ENCODE assay signal across 22 mouse cellular contexts in genomic region chr9:32280456-32280855, GRCm38 (mm10).
DNase-seq lines count a peak whose midpoint lies in the region; ATAC-seq lines count a peak whose summit lies in the region.
"Had no signal": no experiment of that assay in that cellular context is flagged by ENCODE, and none has a peak within 500 bp of the region (broad histone marks: within the 10 kb centered on the region; RNA-seq: fewer than 3 reads in every experiment).

No protein-coding gene starts in this region.

- peak; percentile 62; the same call in 1 of the 2 replicates for ATAC-seq in liver, embryonic 16.5 days (ENCODE audit: low read depth)
- ATAC-seq in forebrain, embryonic 12.5 days (ENCODE audit: low FRiP score) = no peak
- ATAC-seq: hindbrain, embryonic 16.5 days; lung, postnatal 0 days had no signal

- H3K9me3 ChIP-seq in liver, embryonic 16.5 days (replicated peaks; ENCODE audit: control insufficient read depth, low read length) = no peaks in the 10 kb centered on the region
- no peaks in the 10 kb centered on the region for H3K9me3 ChIP-seq in forebrain, embryonic 12.5 days
- H3K9me3 ChIP-seq: forebrain, embryonic 10.5 days; heart, embryonic 13.5 days; limb, embryonic 15.5 days; neural tube, embryonic 13.5 days; stomach, embryonic 15.5 days had no signal

- H3K36me3 ChIP-seq in liver, embryonic 16.5 days (ENCODE audit: control insufficient read depth, insufficient read depth) = no peaks in the 10 kb centered on the region
- no peaks in the 10 kb centered on the region for H3K36me3 ChIP-seq in forebrain, embryonic 12.5 days (replicated peaks)
- H3K36me3 ChIP-seq: forebrain, embryonic 10.5 days; heart, embryonic 13.5 days; limb, embryonic 15.5 days; neural tube, embryonic 13.5 days; stomach, embryonic 15.5 days had no signal

- WGBS in liver, embryonic 16.5 days (ENCODE audit: insufficient replicate concordance) = 9% methylated on average over 5 of the region's 5 CpGs
- 87% methylated on average over 5 of the region's 5 CpGs for WGBS in forebrain, embryonic 12.5 days

- H3K4me2 ChIP-seq in liver, embryonic 16.5 days (ENCODE audit: low read depth, low read length) = no peak overlapping the region
- H3K4me2 ChIP-seq in forebrain, embryonic 12.5 days = no peak overlapping the region
- H3K4me2 ChIP-seq: heart, embryonic 13.5 days; limb, embryonic 15.5 days; neural tube, embryonic 13.5 days; stomach, embryonic 15.5 days had no signal

- DNase-seq in 416B (ENCODE audit: low read depth) = peak; percentile 73
- DNase-seq in MEL-GATA-1-ER (ENCODE audit: extremely low read depth, low read depth) = peak; percentile 97
- peak; percentile 3 for DNase-seq in induced T-regulatory cell, adult 2 months (ENCODE audit: low read depth)
- DNase-seq in retina, postnatal 1 day = no peak
- DNase-seq in adrenal gland, adult 18-20 months (ENCODE audit: low spot score in 2 of 2) = no peak
- DNase-seq in right cerebral cortex, postnatal 14 days = no peak
- DNase-seq: cerebellum, adult 11-12 months; cerebellum, postnatal 36 days; heart, postnatal 36 days; midbrain, embryonic 14.5 days; thymus, adult 18-20 months had no signal

- H3K27me3 ChIP-seq in liver, embryonic 16.5 days (ENCODE audit: control insufficient read depth, insufficient read depth, low read depth, low read length) = no peaks in the 10 kb centered on the region
- no peaks in the 10 kb centered on the region for H3K27me3 ChIP-seq in forebrain, embryonic 12.5 days
- H3K27me3 ChIP-seq: heart, embryonic 13.5 days; limb, embryonic 15.5 days; neural tube, embryonic 13.5 days; stomach, embryonic 15.5 days had no signal

- no peak overlapping the region for H3K4me3 ChIP-seq in liver, embryonic 16.5 days (ENCODE audit: low read depth, low read length)
- no peak overlapping the region for H3K4me3 ChIP-seq in forebrain, embryonic 12.5 days (replicated peaks)
- H3K4me3 ChIP-seq: forebrain, embryonic 10.5 days; heart, embryonic 13.5 days; layer of hippocampus, adult 2 months; limb, embryonic 15.5 days; neural tube, embryonic 13.5 days; stomach, embryonic 15.5 days had no signal

- H3K27ac ChIP-seq in liver, embryonic 16.5 days (ENCODE audit: low read length) = no peak overlapping the region
- no peak overlapping the region for H3K27ac ChIP-seq in forebrain, embryonic 12.5 days
- H3K27ac ChIP-seq: forebrain, embryonic 10.5 days; heart, embryonic 13.5 days; kidney, postnatal 0 days; layer of hippocampus, adult 2 months; limb, embryonic 15.5 days; neural tube, embryonic 13.5 days; stomach, embryonic 15.5 days had no signal

- H3K9ac ChIP-seq in liver, embryonic 16.5 days (ENCODE audit: low read depth, low read length) = no peak overlapping the region
- H3K9ac ChIP-seq in forebrain, embryonic 12.5 days = no peak overlapping the region
- H3K9ac ChIP-seq: heart, embryonic 13.5 days; limb, embryonic 15.5 days; neural tube, embryonic 13.5 days; stomach, embryonic 15.5 days had no signal

- H3K4me1 ChIP-seq in liver, embryonic 16.5 days (ENCODE audit: control insufficient read depth, low read depth, low read length) = peaks cover 3% of the 10 kb centered on the region; the same call in 1 of the 2 replicates
- no peaks in the 10 kb centered on the region for H3K4me1 ChIP-seq in forebrain, embryonic 12.5 days
- H3K4me1 ChIP-seq: forebrain, embryonic 10.5 days; limb, embryonic 15.5 days; neural tube, embryonic 13.5 days; stomach, embryonic 15.5 days had no signal

Comparison
In these comparisons a context has a peak if more than half of its experiments do, and no peak if none do; other contexts are left out.
1. DNase-seq: peak in 416B (single experiment), MEL-GATA-1-ER (single experiment) and induced T-regulatory cell, adult 2 months (single experiment); none in retina, postnatal 1 day (single experiment), adrenal gland, adult 18-20 months (0 of 2) and right cerebral cortex, postnatal 14 days (single experiment).